Comparison of ENCODE assay signal across 21 mouse cellular contexts in the genomic region with DNA sequence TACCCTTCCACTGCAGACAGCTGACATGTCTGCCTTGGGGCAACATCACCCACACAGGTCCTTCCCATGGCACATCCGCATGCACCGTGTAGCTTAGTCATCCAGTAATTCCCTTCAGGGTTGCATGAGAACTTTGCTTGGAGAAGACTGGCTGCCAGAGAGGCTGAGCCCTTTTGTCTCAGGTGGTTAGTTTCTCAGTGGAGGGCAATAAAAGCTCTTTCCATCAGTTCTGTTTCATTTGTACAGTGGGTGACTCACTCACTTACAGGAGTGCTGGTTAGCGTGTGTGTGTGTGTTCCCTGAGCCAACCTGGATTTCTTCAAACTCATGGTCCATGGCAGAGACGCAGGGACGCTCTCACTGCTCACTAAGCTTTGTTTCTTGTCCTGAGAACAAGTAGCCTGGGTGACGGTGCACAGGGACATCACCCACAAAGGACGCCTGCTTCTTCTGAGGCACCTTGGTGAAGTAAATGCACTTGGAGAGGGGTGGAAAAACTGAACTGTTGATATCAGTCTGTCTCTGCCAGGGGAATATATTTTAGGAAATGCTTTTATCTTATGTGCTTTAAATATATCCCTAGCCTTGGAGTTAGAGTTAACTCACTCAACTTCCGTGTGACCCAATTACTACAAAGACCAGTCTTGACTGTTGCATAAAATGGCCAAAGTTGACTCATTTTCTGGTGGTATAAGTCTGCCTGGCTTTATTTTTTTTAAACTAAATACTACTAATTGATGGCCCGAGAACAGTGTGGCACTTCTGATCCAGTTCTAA.
DNase-seq lines count a peak whose midpoint lies in the region; ATAC-seq and TF ChIP-seq lines count a peak whose summit lies in the region.
"Had no signal": no experiment of that assay in that cellular context is flagged by ENCODE, and none has a peak within 500 bp of the region (broad histone marks: within the 10 kb centered on the region; RNA-seq: fewer than 3 reads in every experiment).

No protein-coding gene starts in this region.

- no peak overlapping the region for H3K9ac ChIP-seq in heart, embryonic 11.5 days (ENCODE audit: low read depth, low read length)
- no peak overlapping the region for H3K9ac ChIP-seq in kidney, embryonic 16.5 days (replicated peaks; ENCODE audit: low read length)
- H3K9ac ChIP-seq in stomach, embryonic 15.5 days = no peak overlapping the region
- H3K9ac ChIP-seq: embryonic facial prominence, embryonic 12.5 days; hindbrain, embryonic 13.5 days; liver, embryonic 12.5 days; lung, embryonic 14.5 days; neural tube, embryonic 13.5 days had no signal

- no peak overlapping the region for H3K4me2 ChIP-seq in heart, embryonic 11.5 days
- H3K4me2 ChIP-seq in kidney, embryonic 16.5 days (replicated peaks; ENCODE audit: low read depth, low read length) = no peak overlapping the region
- no peak overlapping the region for H3K4me2 ChIP-seq in stomach, embryonic 15.5 days
- H3K4me2 ChIP-seq: embryonic facial prominence, embryonic 12.5 days; hindbrain, embryonic 13.5 days; liver, embryonic 12.5 days; lung, embryonic 14.5 days; midbrain, embryonic 11.5 days; neural tube, embryonic 13.5 days had no signal

- H3K36me3 ChIP-seq in heart, embryonic 11.5 days (ENCODE audit: control insufficient read depth, insufficient read depth, low read length) = no peaks in the 10 kb centered on the region
- no peaks in the 10 kb centered on the region for H3K36me3 ChIP-seq in kidney, embryonic 16.5 days (ENCODE audit: insufficient read depth, low read length)
- H3K36me3 ChIP-seq in stomach, embryonic 15.5 days = no peaks in the 10 kb centered on the region
- no peaks in the 10 kb centered on the region for H3K36me3 ChIP-seq in thymus, adult 2 months (ENCODE audit: control insufficient read depth, insufficient read depth, low read length)
- H3K36me3 ChIP-seq: embryonic facial prominence, embryonic 12.5 days; forebrain, embryonic 10.5 days; hindbrain, embryonic 13.5 days; liver, embryonic 12.5 days; neural tube, embryonic 13.5 days had no signal

- no peak for DNase-seq in heart, adult 18-20 months
- DNase-seq in kidney, postnatal 36 days = no peak
- DNase-seq in fibroblast of lung, adult 2 months (ENCODE audit: low read depth) = peak; percentile 35
- DNase-seq in lung, postnatal 25 days (ENCODE audit: low spot score) = no peak
- no peak for DNase-seq in thymus, adult 2 months
- DNase-seq: adrenal gland, postnatal 14 days; cerebellum, adult 2 months; kidney, adult 11 months; lung, embryonic 14.5 days; right cerebral cortex, postnatal 14 days had no signal

- H3K27ac ChIP-seq in heart, embryonic 11.5 days (ENCODE audit: low read depth, low read length) = peak overlapping the region; percentile 37
- peak overlapping the region; percentile 47; the same call in 1 of the 2 replicates for H3K27ac ChIP-seq in kidney, embryonic 16.5 days (ENCODE audit: low read length)
- H3K27ac ChIP-seq in stomach, embryonic 15.5 days = peak overlapping the region; percentile 78
- H3K27ac ChIP-seq in thymus, adult 2 months (ENCODE audit: control insufficient read depth, insufficient read depth, low read length) = no peak overlapping the region
- H3K27ac ChIP-seq: embryonic facial prominence, embryonic 12.5 days; forebrain, embryonic 10.5 days; hindbrain, embryonic 13.5 days; liver, embryonic 12.5 days; macrophage; neural tube, embryonic 13.5 days had no signal

- ATAC-seq in heart, embryonic 11.5 days (replicated peaks; ENCODE audit: insufficient number of reproducible peaks, low FRiP score, low TSS enrichment) = no peak
- ATAC-seq in kidney, embryonic 16.5 days (ENCODE audit: low FRiP score, low TSS enrichment) = no peak
- 0 out of 2 replicates have a peak, but pooled peaks have one; percentile 48 for ATAC-seq in stomach, embryonic 15.5 days (ENCODE audit: insufficient read depth, low FRiP score, low read depth)
- ATAC-seq: activated CD4-positive, CD25-positive, alpha-beta regulatory T cell, adult 4 months; liver, embryonic 12.5 days had no signal

- H3K9me3 ChIP-seq in heart, embryonic 11.5 days (replicated peaks; ENCODE audit: control insufficient read depth, low read length) = no peaks in the 10 kb centered on the region
- no peaks in the 10 kb centered on the region for H3K9me3 ChIP-seq in kidney, embryonic 16.5 days (ENCODE audit: low read length)
- H3K9me3 ChIP-seq in stomach, embryonic 15.5 days = no peaks in the 10 kb centered on the region
- H3K9me3 ChIP-seq: embryonic facial prominence, embryonic 12.5 days; forebrain, embryonic 10.5 days; hindbrain, embryonic 13.5 days; liver, embryonic 12.5 days; neural tube, embryonic 13.5 days had no signal

- H3K27me3 ChIP-seq in heart, embryonic 11.5 days (ENCODE audit: control insufficient read depth, insufficient read depth, low read length) = no peaks in the 10 kb centered on the region
- no peaks in the 10 kb centered on the region for H3K27me3 ChIP-seq in kidney, embryonic 16.5 days (ENCODE audit: insufficient read depth, low read length)
- no peaks in the 10 kb centered on the region for H3K27me3 ChIP-seq in stomach, embryonic 15.5 days (replicated peaks)
- H3K27me3 ChIP-seq in thymus, adult 2 months (ENCODE audit: control insufficient read depth, insufficient read depth, low read length) = no peaks in the 10 kb centered on the region
- H3K27me3 ChIP-seq: embryonic facial prominence, embryonic 12.5 days; liver, embryonic 12.5 days; neural tube, embryonic 13.5 days had no signal

- TF ChIP-seq POLR2A in thymus, adult 2 months (IDR thresholded peaks at IDR 0.05; ENCODE audit: control insufficient read depth, extremely low read depth, insufficient read depth, low read length, poor library complexity) = no peak

- 62% methylated on average over 9 of the region's 9 CpGs for WGBS in heart, embryonic 11.5 days (ENCODE audit: insufficient replicate concordance)
- WGBS in kidney, embryonic 16.5 days = 75% methylated on average over 9 of the region's 9 CpGs
- whole genome bisulfite sequencing in stomach, embryonic 15.5 days = 62% methylated on average over 9 of the region's 9 CpGs
- 93% methylated on average over 9 of the region's 9 CpGs for WGBS in thymus, adult 2 months

- TF ChIP-seq CTCF in thymus, adult 2 months (IDR thresholded peaks at IDR 0.05; ENCODE audit: borderline replicate concordance, control insufficient read depth, extremely low read depth, insufficient read depth, low read length, poor library complexity) = no peak

- H3K4me3 ChIP-seq in heart, embryonic 11.5 days (ENCODE audit: low read depth, low read length) = no peak overlapping the region
- no peak overlapping the region for H3K4me3 ChIP-seq in kidney, embryonic 16.5 days (ENCODE audit: low read length)
- no peak overlapping the region for H3K4me3 ChIP-seq in stomach, embryonic 15.5 days (replicated peaks)
- no peak overlapping the region for H3K4me3 ChIP-seq in thymus, adult 2 months (ENCODE audit: control insufficient read depth, insufficient read depth, low read length)
- H3K4me3 ChIP-seq: embryonic facial prominence, embryonic 12.5 days; forebrain, embryonic 10.5 days; hindbrain, embryonic 13.5 days; liver, embryonic 12.5 days; neural tube, embryonic 13.5 days had no signal

- H3K4me1 ChIP-seq in heart, embryonic 11.5 days (ENCODE audit: control insufficient read depth, insufficient read depth, low read length) = peaks cover 52% of the 10 kb centered on the region
- peaks cover 20% of the 10 kb centered on the region for H3K4me1 ChIP-seq in kidney, embryonic 16.5 days (ENCODE audit: insufficient read depth, low read length)
- peaks cover 14% of the 10 kb centered on the region; the same call in 1 of the 2 replicates for H3K4me1 ChIP-seq in stomach, embryonic 15.5 days
- no peaks in the 10 kb centered on the region for H3K4me1 ChIP-seq in thymus, adult 2 months (replicated peaks; ENCODE audit: control insufficient read depth, insufficient read depth, low read length)
- H3K4me1 ChIP-seq: embryonic facial prominence, embryonic 12.5 days; neural tube, embryonic 13.5 days had no signal
